Mouse (Mus musculus) lung, postnatal 14 days (tissue): ENCODE results near the gene Arhgef15.
"Not testable (repeated sequence)": the region's sequence is repeated elsewhere in the genome, so short reads cannot be mapped to it uniquely, and the experiment has no call there.

Experiments used
- DNase-seq: peaks from one replicate; pipeline ENCODE4 v3.0.0; 2021

The Arhgef15 gene

DNA sequence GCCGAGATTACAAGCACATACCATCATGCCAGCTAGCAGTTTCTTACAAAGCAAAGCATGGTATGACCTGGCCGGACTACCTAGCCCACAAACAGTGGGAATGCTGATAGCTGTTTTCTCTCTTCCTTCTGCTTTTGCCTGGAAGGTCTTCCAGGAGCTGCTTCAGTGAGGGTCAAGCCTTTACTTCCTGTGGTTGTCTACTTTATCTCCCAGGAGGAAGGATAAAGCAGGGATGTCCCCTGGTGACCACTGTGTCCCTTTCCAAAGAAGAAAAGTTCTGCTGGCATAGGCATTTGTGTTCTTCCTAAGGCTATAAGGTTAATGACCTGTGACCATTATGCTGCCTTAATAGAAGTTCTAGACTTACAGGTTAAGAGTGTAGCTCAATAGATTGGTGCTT, 6.1 kb upstream of the Arhgef15 start:
- DNase-seq: no peak

- not testable (repeated sequence) for DNase-seq
Observed at GRCm38 (mm10) chr11:68962159-68962558, 4.9 kb upstream of the Arhgef15 start.

GRCm38 (mm10) chr11:68961596-68961995, 4.3 kb upstream of the Arhgef15 start:
- no peak for DNase-seq

DNA sequence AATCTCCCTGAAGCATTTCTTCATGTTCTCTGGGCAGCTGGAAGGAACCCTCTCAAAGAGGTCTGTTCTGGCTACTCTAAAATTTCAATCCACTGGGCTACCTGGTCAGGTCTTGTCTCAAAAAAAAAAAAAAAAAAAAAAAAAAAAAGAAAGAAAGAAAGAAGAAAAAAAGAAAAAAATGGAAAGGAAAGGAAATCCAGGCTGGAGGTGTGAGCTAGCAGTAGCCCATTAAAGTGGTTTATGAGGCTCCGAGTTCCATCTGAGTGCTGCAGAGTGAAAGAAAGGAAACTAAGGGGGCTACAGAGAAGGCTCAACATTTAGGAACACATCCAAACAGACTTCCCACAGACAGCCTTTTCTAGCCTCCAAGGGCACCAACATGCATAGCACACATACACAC, 691 bp upstream of the Arhgef15 start:
- no peak for DNase-seq

- peak; percentile 61 for DNase-seq
Observed at GRCm38 (mm10) chr11:68956697-68957096, 583 bp downstream of the Arhgef15 start.

GRCm38 (mm10) chr11:68956107-68956506, 1.2 kb downstream of the Arhgef15 start:
- DNase-seq: peak; percentile 38

DNA sequence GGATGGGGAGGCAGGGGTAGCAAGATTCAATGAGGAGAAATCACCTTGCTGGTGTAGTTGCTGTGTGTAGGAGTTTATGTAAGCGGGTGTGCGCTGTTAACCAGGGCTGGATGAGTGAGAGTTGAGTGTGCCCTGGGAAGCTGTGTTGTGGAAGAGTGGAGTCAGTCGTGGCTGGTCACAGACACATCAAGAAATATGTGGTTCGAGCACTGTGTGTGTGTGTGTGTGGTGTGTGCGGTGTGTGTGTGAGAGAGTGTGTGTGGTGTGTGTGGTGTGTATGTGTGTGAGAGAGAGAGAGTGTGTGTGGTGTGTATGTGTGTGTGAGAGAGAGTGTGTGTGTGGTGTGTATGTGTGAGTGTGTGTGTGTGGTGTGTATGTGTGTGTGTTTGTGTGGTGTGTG, 1.8 kb downstream of the Arhgef15 start:
- no peak for DNase-seq

DNA sequence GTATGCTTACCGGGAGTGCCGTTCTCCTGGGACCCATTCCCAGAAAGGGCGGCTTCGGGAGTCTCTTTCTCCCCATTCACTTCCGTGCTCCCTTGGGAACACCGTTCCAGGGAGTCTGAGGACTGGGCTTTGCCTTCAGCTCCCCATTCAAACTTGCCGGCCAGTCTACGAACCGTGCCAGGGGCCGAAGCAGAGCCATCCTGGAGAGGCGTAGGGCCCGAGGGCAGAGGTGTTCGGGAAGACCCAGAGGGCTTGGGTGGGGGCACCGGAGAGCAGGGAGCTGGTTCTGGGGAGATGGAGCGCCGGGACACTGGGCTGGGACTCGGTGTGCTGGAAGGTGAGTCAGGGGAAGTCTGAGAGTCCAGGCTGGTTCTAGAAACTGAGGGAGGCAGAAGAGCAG, 2.9 kb downstream of the Arhgef15 start:
- no peak for DNase-seq

DNA sequence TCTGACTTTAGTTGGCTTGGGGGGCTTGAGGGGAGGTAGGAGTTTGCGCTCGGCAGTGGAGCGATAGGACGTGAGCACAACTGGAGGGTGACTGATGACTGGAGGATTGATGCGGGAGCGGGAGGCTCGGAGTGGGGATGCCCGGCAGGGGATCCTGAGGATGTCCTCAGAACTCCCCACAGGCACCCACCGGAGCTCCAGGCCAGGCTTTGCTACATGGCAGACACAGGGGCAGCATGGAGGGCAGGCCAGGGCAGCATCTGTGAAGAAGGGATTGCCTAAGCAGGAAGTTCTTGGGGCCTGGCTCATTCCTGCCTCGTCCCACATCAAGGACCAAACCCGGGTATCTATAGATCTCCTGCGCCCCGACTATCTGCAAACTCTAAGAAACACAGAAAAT, 3.4 kb downstream of the Arhgef15 start:
- DNase-seq: no peak

GRCm38 (mm10) chr11:68947542-68947993, 9.7 kb downstream of the Arhgef15 start:
- no peak for DNase-seq

- DNase-seq: no peak
Observed at GRCm38 (mm10) chr11:68946806-68947440, 10.4 kb downstream of the Arhgef15 start.

DNA sequence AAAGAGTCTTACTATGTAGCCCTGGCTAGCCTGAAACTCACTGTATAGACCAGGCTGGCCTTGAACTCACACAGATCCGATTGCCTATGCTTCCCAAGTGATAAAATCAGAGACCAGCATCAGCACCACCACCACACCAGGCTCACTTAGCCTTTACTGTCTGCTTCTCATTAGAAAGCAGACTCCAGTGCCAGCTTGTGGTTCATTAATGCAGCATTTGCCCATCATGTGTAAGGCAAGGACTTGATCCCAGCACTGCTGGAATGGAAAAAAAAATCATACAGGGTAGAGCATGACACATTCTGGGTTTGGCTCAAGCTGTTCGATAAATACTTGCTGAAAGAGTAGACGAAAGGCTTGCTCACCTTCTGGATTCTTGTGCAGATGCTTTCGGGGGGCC, 11.3 kb downstream of the Arhgef15 start:
- no peak for DNase-seq

- DNase-seq: no peak
Observed at GRCm38 (mm10) chr11:68945245-68945644, 12.0 kb downstream of the Arhgef15 start.

DNA sequence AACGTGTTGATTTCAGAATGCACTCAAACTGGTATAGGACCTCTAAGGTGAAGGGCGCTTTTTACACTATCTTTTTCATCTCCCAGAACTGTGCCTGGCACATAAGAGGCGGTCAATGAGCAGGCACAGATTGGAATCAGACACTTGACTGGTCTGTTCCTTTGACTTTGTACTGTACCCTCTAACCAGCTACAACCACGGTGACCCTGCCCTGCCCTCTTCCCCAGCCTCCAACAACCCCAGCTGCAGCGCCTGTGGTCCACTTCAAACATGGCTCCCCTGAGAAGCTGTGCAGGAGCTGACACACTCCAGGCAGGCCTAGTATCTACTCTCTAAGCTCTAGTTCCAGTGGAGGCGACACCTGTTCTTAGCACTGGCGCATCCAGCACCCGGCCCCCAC, 14.5 kb downstream of the Arhgef15 start:
- no peak for DNase-seq

DNA sequence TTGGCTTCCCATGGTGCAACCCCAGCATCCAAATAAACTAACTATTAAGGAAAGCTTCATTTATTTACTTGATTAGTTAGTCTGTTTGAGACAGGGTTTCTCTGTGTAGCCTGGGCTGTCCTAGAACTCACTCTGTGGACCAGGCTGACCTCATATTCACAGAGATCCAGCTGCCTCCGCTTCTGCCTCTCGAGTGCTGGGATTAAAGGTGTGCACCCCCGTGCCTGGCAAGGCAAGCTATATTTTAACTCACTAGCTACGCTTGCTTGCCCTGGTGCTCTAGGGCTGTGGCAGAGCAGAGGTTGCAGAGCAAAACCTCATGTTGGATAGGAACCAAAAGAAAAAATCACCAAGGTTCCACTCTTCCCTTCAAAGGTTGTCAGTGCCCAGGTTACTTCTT, 16.8 kb downstream of the Arhgef15 start:
- no peak for DNase-seq

- DNase-seq: peak; percentile 84
Observed at GRCm38 (mm10) chr11:68939451-68940304, 17.6 kb downstream of the Arhgef15 start.

GRCm38 (mm10) chr11:68936951-68937350, 20.3 kb downstream of the Arhgef15 start:
- not testable (repeated sequence) for DNase-seq

DNA sequence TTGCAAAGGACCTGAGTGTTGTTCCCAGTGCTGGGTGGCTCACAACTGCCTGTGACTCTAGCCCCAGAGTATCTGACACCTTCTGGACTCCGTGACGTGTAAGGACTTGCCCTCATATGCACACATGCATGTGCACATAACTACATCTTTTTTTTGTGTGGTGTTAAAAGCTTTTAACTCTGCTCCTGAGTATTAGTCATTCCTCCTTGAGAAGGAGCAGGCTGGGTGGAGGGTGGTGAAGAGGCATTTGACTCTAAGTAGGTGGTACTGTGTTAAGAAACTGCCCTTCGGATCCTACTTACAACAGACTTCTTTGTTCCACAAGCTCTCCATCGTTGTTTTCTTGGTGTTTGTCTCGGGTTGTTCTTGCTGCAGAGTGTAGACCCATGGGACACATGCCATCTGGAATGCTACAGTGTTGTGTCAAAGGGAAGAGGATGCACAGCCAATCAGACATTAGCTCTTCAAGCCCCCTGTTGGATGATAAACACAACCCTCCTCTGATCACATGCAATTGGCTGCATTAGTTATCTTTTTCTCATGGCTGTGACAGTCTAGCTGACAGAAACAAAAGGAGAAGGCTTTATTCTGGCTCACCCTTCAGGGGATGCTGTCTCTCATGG, 23.3 kb downstream of the Arhgef15 start:
- DNase-seq: no peak

DNA sequence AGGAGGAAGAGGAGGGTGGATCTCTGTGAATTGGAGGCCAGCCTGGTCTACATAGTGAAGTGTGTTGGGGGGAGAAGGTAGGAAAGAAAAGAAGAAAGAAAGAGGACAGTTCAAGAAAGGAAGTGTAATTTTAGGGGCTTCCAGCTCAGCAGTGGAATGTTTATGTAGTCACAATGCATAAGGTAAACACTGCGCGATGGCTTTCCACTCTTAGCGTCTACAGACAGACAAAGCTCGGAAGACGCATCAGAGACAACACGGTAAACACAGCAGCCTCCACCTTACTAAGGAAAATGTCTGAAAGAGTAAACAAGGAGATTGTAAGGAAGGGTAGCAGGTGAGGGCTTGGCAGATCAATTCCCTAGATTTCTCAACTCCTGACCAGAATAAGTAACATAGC, 27.3 kb downstream of the Arhgef15 start:
- no peak for DNase-seq

DNA sequence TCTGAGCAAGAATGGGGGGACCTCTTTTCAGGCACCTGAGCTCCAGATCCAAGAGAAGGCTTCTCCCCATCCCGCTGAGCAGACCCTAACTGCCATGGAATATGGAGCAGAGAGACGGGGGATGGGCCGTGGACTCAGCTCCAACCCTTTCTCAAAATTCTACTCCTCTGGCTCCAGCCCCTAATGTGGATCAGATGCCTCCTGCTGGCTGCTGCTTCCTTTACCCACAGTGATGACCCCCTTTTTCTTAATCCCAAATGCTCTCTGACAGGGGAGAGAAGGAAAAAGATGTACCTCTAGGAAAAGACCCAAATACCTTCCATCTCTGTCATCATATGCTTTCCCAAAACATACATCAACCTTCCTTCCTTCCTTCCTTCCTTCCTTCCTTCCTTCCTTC, 30.3 kb downstream of the Arhgef15 start, which contains the start of gene Odf4:
Odf4 (minus strand) TSS at position 101 of the 400 bp plus-strand sequence.
- no peak for DNase-seq

- no peak for DNase-seq
Observed at GRCm38 (mm10) chr11:68924749-68925148, 32.5 kb downstream of the Arhgef15 start.

GRCm38 (mm10) chr11:68923191-68923590, 34.1 kb downstream of the Arhgef15 start:
- DNase-seq: no peak

GRCm38 (mm10) chr11:68914566-68914965, 42.7 kb downstream of the Arhgef15 start:
- no peak for DNase-seq
